Mouse (Mus musculus) MEL (cell line): ENCODE measurements around the gene Hist1h2af.

Experiments
- CHD1 ChIP-seq: IDR thresholded peaks from 2 replicates; pipeline ENCODE4 v1.6.1; 2012; ENCODE audit warnings: low read depth, mild to moderate bottlenecking, inconsistent platforms, low read length, improper control_type of control experiment
- CTCF ChIP-seq, 3 experiments: IDR thresholded peaks in 2 of 3; conservative IDR thresholded peaks in 1 of 3; 2 replicates each; pipeline ENCODE4 v1.5.1; 2011 to 2012; ENCODE audit warnings: low read length in 3 of 3, low read depth in 2 of 3, mild to moderate bottlenecking in 2 of 3, improper control_type of control experiment in 1 of 3, inconsistent platforms in 1 of 3, mixed read lengths in 1 of 3, moderate library complexity in 1 of 3; ENCODE audit not compliant: control insufficient read depth in 1 of 3, insufficient read depth in 1 of 3, poor library complexity in 1 of 3, severe bottlenecking in 1 of 3
- EP300 ChIP-seq, 2 experiments: IDR thresholded peaks; 2 replicates each; pipeline ENCODE4 v1.6.1; 2011; ENCODE audit warnings: improper control_type of control experiment in 2 of 2, low read length in 2 of 2, low read depth in 1 of 2, mild to moderate bottlenecking in 1 of 2
- HCFC1 ChIP-seq: IDR thresholded peaks from 2 replicates; pipeline ENCODE4 v1.6.1; 2012; ENCODE audit warnings: low read depth, mild to moderate bottlenecking, inconsistent platforms, low read length, improper control_type of control experiment, moderate library complexity
- MEF2A ChIP-seq: IDR thresholded peaks from 2 replicates; pipeline ENCODE4 v1.6.1; 2014; ENCODE audit warnings: low read depth, mild to moderate bottlenecking, inconsistent platforms, low read length, improper control_type of control experiment; ENCODE audit not compliant: poor library complexity, insufficient replicate concordance, severe bottlenecking; ENCODE audit errors: extremely low read depth
- MYB ChIP-seq: IDR thresholded peaks from 2 replicates; pipeline ENCODE4 v1.6.1; 2011; ENCODE audit warnings: mild to moderate bottlenecking, low read depth, low read length, improper control_type of control experiment
- POLR2A ChIP-seq, 2 experiments: IDR thresholded peaks; 2 replicates each; pipeline ENCODE4 v1.6.1; 2011 to 2012; ENCODE audit warnings: low read length in 2 of 2, mild to moderate bottlenecking in 2 of 2, control low read depth in 1 of 2, improper control_type of control experiment in 1 of 2, low read depth in 1 of 2, moderate library complexity in 1 of 2; ENCODE audit not compliant: control insufficient read depth in 1 of 2, insufficient read depth in 1 of 2, poor library complexity in 1 of 2
- TCF12 ChIP-seq: IDR thresholded peaks from 2 replicates; pipeline ENCODE4 v1.6.1; 2014; ENCODE audit warnings: low read depth, mild to moderate bottlenecking, inconsistent platforms, low read length, improper control_type of control experiment, moderate library complexity
- USF2 ChIP-seq, 2 experiments: IDR thresholded peaks; 2 replicates each; pipeline ENCODE4 v1.6.1; 2011 to 2012; ENCODE audit warnings: improper control_type of control experiment in 2 of 2, low read length in 2 of 2, borderline replicate concordance in 1 of 2, inconsistent platforms in 1 of 2, low read depth in 1 of 2, mild to moderate bottlenecking in 1 of 2; ENCODE audit not compliant: insufficient read depth in 1 of 2

- TF ChIP-seq POLR2A (IDR thresholded peaks at IDR 0.05; ENCODE audit: control insufficient read depth in 1 of 2, insufficient read depth in 1 of 2, low read depth in 1 of 2, low read length in 2 of 2, poor library complexity in 1 of 2) (no peak), CTCF (IDR thresholded peaks at IDR 0.05 in 2 of 3, conservative IDR thresholded peaks at IDR 0.05 in 1 of 3; ENCODE audit: control insufficient read depth in 1 of 3, insufficient read depth in 1 of 3, low read depth in 2 of 3, low read length in 3 of 3, poor library complexity in 1 of 3, severe bottlenecking in 1 of 3) (no peak), MYB (no peak), MEF2A (no peak), TCF12 (no peak), CHD1 (no peak), USF2 (IDR thresholded peaks at IDR 0.05; ENCODE audit: borderline replicate concordance in 1 of 2, insufficient read depth in 1 of 2, low read depth in 1 of 2, low read length in 2 of 2) (no peak), HCFC1 (no peak), EP300 (IDR thresholded peaks at IDR 0.05; ENCODE audit: low read depth in 1 of 2, low read length in 2 of 2) (no peak)
These were observed 33.1 kb upstream of the Hist1h2af start for GRCm38 (mm10) chr13:23500424-23501200.
